In genomic region chr1:136232285-136232926, GRCm38 (mm10) we compare ENCODE assay signal across 11 mouse cellular contexts. TPM values are rescaled to one million over a fixed set of nuclear protein-coding genes. Genes with fewer than 3 reads are reported as not detected.
DNase-seq lines count a peak whose midpoint lies in the region; ATAC-seq and TF ChIP-seq lines count a peak whose summit lies in the region.
"Had no signal": no experiment of that assay in that cellular context is flagged by ENCODE, and none has a peak within 500 bp of the region (broad histone marks: within the 10 kb centered on the region; RNA-seq: fewer than 3 reads in every experiment).

No protein-coding gene starts in this region.

- no peak overlapping the region for H3K9ac ChIP-seq in liver, embryonic 12.5 days
- H3K9ac ChIP-seq in embryonic facial prominence, embryonic 14.5 days (ENCODE audit: low read depth, low read length) = peak overlapping the region; percentile 61
- H3K9ac ChIP-seq in intestine, postnatal 0 days (ENCODE audit: low read depth, low read length) = no peak overlapping the region

- peak overlapping the region; percentile 70; the same call in 1 of the 2 replicates for H3K4me2 ChIP-seq in liver, embryonic 12.5 days
- H3K4me2 ChIP-seq in embryonic facial prominence, embryonic 14.5 days (ENCODE audit: low read depth, low read length) = peak overlapping the region; percentile 72
- H3K4me2 ChIP-seq in intestine, postnatal 0 days (replicated peaks; ENCODE audit: low read depth) = peak overlapping the region; percentile 92

- no peaks in the 10 kb centered on the region for H3K36me3 ChIP-seq in liver, embryonic 12.5 days
- no peaks in the 10 kb centered on the region for H3K36me3 ChIP-seq in embryonic facial prominence, embryonic 14.5 days (ENCODE audit: control insufficient read depth, insufficient read depth, low read length)
- no peaks in the 10 kb centered on the region for H3K36me3 ChIP-seq in intestine, postnatal 0 days (ENCODE audit: control insufficient read depth, insufficient read depth)

- ATAC-seq in liver, embryonic 12.5 days = no peak
- ATAC-seq in embryonic facial prominence, embryonic 14.5 days (ENCODE audit: low read depth) = no peak
- no peak for ATAC-seq in intestine, postnatal 0 days
- ATAC-seq: Patski had no signal

- H3K4me3 ChIP-seq in liver, embryonic 12.5 days = no peak overlapping the region
- H3K4me3 ChIP-seq in embryonic facial prominence, embryonic 14.5 days (ENCODE audit: low read depth, low read length) = peak overlapping the region; percentile 45
- peak overlapping the region; percentile 54; the same call in 1 of the 2 replicates for H3K4me3 ChIP-seq in intestine, postnatal 0 days (ENCODE audit: low read depth, low read length)
- H3K4me3 ChIP-seq: erythroblast, embryonic 14.5 days had no signal

- no peak for TF ChIP-seq CTCF in intestine, postnatal 0 days (IDR thresholded peaks at IDR 0.05; ENCODE audit: low read depth)

- DNase-seq in liver = no peak
- DNase-seq in embryonic facial prominence, embryonic 14.5 days (ENCODE audit: low spot score) = no peak
- DNase-seq in retina, postnatal 1 day = peak; percentile 34
- no peak for DNase-seq in adrenal gland, postnatal 14 days
- DNase-seq in layer of hippocampus, adult 8-10 months (ENCODE audit: low spot score in 2 of 2) = no peak
- no peak for DNase-seq in cerebellum, adult 11 months
- DNase-seq: right cerebral cortex, postnatal 4 days had no signal

- peaks cover 98% of the 10 kb centered on the region for H3K27me3 ChIP-seq in liver, embryonic 12.5 days (replicated peaks)
- no peaks in the 10 kb centered on the region for H3K27me3 ChIP-seq in embryonic facial prominence, embryonic 14.5 days (replicated peaks; ENCODE audit: control insufficient read depth, insufficient read depth, low read length)
- no peaks in the 10 kb centered on the region for H3K27me3 ChIP-seq in intestine, postnatal 0 days (replicated peaks; ENCODE audit: control insufficient read depth, insufficient read depth, low read length)
- H3K27me3 ChIP-seq: Patski had no signal

- 6% methylated on average over 9 of the region's 9 CpGs for WGBS in liver, embryonic 12.5 days (ENCODE audit: insufficient replicate concordance)
- WGBS in embryonic facial prominence, embryonic 14.5 days = 4% methylated on average over 9 of the region's 9 CpGs
- 13% methylated on average over 9 of the region's 9 CpGs for WGBS in intestine, postnatal 0 days

- peaks cover 50% of the 10 kb centered on the region for H3K4me1 ChIP-seq in liver, embryonic 12.5 days
- peaks cover 56% of the 10 kb centered on the region for H3K4me1 ChIP-seq in embryonic facial prominence, embryonic 14.5 days (ENCODE audit: control insufficient read depth, insufficient read depth, low read length)
- H3K4me1 ChIP-seq in intestine, postnatal 0 days (replicated peaks; ENCODE audit: control insufficient read depth, insufficient read depth, low read length) = peaks cover 12% of the 10 kb centered on the region

- no peak overlapping the region for H3K27ac ChIP-seq in liver, embryonic 12.5 days
- H3K27ac ChIP-seq in embryonic facial prominence, embryonic 14.5 days (replicated peaks; ENCODE audit: low read depth, low read length) = peak overlapping the region; percentile 28
- H3K27ac ChIP-seq in intestine, postnatal 0 days (ENCODE audit: low read depth, low read length) = no peak overlapping the region

- H3K9me3 ChIP-seq in liver, embryonic 12.5 days (replicated peaks) = no peaks in the 10 kb centered on the region
- H3K9me3 ChIP-seq in embryonic facial prominence, embryonic 14.5 days (ENCODE audit: control insufficient read depth, low read length) = no peaks in the 10 kb centered on the region
- no peaks in the 10 kb centered on the region for H3K9me3 ChIP-seq in intestine, postnatal 0 days (ENCODE audit: control insufficient read depth)

RNA-seq across cellular contexts. Expression of gene Inava, which starts 1.7 kb away (rescaled TPM):
- 0.67 and 1.0 TPM in 2 replicates for polyA plus RNA-seq in liver, embryonic 12.5 days (2016; fragmentation: Nextera tagmentation; extraction: Ambion mirVana)
- polyA plus RNA-seq in embryonic facial prominence, embryonic 14.5 days (2014; fragmentation: Nextera tagmentation; extraction: Ambion mirVana) = 8.0 and 10.8 TPM in 2 replicates
- 15.8 and 18.3 TPM in 2 replicates for polyA plus RNA-seq in intestine, postnatal 0 days (2015; fragmentation: Nextera tagmentation; extraction: Ambion mirVana)
- not detected in 2 replicates for total RNA-seq in adrenal gland, postnatal 14 days (2021)
- total RNA-seq in layer of hippocampus, adult 8-10 months (2022) = 1 to 10 TPM; 2.3 to 3.7 (median 3.0) TPM
- polyA plus RNA-seq: erythroblast, embryonic 14.5 days had no signal

RNA-seq across cellular contexts. Expression of gene Mroh3, which starts 19.8 kb away (rescaled TPM):
- not detected in 2 replicates for polyA plus RNA-seq in liver, embryonic 12.5 days (2016; fragmentation: Nextera tagmentation; extraction: Ambion mirVana)
- polyA plus RNA-seq in embryonic facial prominence, embryonic 14.5 days (2014; fragmentation: Nextera tagmentation; extraction: Ambion mirVana) = not detected in 2 replicates
- 0.04 and 0.25 TPM in 2 replicates for polyA plus RNA-seq in intestine, postnatal 0 days (2015; fragmentation: Nextera tagmentation; extraction: Ambion mirVana)
- total RNA-seq in adrenal gland, postnatal 14 days (2021) = not detected in 2 replicates
- total RNA-seq in layer of hippocampus, adult 8-10 months (2022) = 1 to 10 TPM in 2 of 4 experiments, under 1 TPM in 2; 0.71 to 3.1 (median 2.0) TPM
- polyA plus RNA-seq: erythroblast, embryonic 14.5 days had no signal

RNA-seq across cellular contexts. Expression of gene Gpr25, which starts 28.3 kb away (rescaled TPM):
- polyA plus RNA-seq in liver, embryonic 12.5 days (2016; fragmentation: Nextera tagmentation; extraction: Ambion mirVana) = not detected in 2 replicates
- polyA plus RNA-seq in embryonic facial prominence, embryonic 14.5 days (2014; fragmentation: Nextera tagmentation; extraction: Ambion mirVana) = not detected in 2 replicates
- polyA plus RNA-seq in intestine, postnatal 0 days (2015; fragmentation: Nextera tagmentation; extraction: Ambion mirVana) = not detected in 2 replicates
- 0.34 TPM in 1 of 2 replicates, not detected in the other for total RNA-seq in adrenal gland, postnatal 14 days (2021)
- 1 to 10 TPM; 3.2 to 6.6 (median 3.9) TPM for total RNA-seq in layer of hippocampus, adult 8-10 months (2022)
- polyA plus RNA-seq: erythroblast, embryonic 14.5 days; Patski had no signal
